ENCODE assay signal across 8 mouse cellular contexts in the genomic region with DNA sequence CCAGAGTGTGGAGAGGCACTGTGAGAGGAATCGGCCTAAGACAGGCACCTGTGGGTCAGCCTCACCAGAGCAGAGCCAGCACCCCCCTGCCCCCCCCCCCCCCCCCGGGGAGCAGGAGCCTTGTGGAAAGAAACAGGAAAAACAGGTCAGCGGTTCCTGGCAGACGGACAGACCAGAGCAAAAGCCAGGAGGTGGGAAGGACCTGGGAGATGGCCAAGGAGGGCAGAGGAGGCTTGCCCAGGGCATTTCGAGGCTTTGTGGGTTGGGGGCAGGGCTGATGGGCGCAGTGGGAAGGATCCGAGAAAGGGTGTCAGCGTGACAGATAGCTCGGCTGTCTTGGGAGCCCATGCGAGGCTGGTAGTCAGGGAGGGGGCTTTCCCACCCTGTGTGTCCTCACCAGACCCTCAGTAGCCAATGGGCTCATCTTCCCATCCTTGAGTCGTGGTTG. TPM values are rescaled to one million over a fixed set of nuclear protein-coding genes. Genes with fewer than 3 reads are reported as not detected.
DNase-seq lines count a peak whose midpoint lies in the region; ATAC-seq and TF ChIP-seq lines count a peak whose summit lies in the region.

No protein-coding gene starts in this region.

- POLR2A ChIA-PET in Patski (lab: Charles Lee) = interaction anchor here (0.6 to 1.6 kb wide), 6 partner anchors 15 to 37 kb away, joined by 3 to 5 read pairs (median 4); no protein-coding TSS in a partner anchor

- intact Hi-C loops in heart, postnatal 14 days (cut with DNase I) = loop anchor here (2.0 kb wide), 1 partner anchor 14 kb away; no protein-coding TSS in a partner anchor
- intact Hi-C loops in heart, postnatal 25 days (cut with DNase I) = loop anchor here (2.0 kb wide), 1 partner anchor 14 kb away; no protein-coding TSS in a partner anchor

- peak; percentile 29 for ATAC-seq in Patski
- ATAC-seq in granulocyte monocyte progenitor cell, adult 5-6 weeks (replicated peaks; ENCODE audit: poor library complexity, severe bottlenecking) = no peak

- peaks cover 61% of the 10 kb centered on the region for H3K4me1 ChIP-seq in small intestine, adult 2 months (ENCODE audit: control insufficient read depth, insufficient read depth, insufficient read length, low read length)

- H3K4me3 ChIP-seq in small intestine, adult 2 months (ENCODE audit: low read depth, low read length) = no peak overlapping the region

- H3K27ac ChIP-seq in small intestine, adult 2 months (ENCODE audit: insufficient read depth, low read depth, low read length) = peak overlapping the region; percentile 74

- DNase-seq in heart, postnatal 14 days = peak; percentile 53 to 66
- DNase-seq in heart, postnatal 25 days (ENCODE audit: low spot score) = no peak
- peak; percentile 93 for DNase-seq in Patski (ENCODE audit: low read depth, low spot score)
- DNase-seq in cerebellum, adult 9-11 months = peak; percentile 90
- DNase-seq in kidney, postnatal 10 days = peak; percentile 87
- DNase-seq in spleen, postnatal 14 days (ENCODE audit: low spot score in 2 of 2) = no peak

- H3K27me3 ChIP-seq in Patski = no peaks in the 10 kb centered on the region
- no peaks in the 10 kb centered on the region for H3K27me3 ChIP-seq in small intestine, adult 2 months (ENCODE audit: control insufficient read depth, insufficient read depth, low read length)

- in situ Hi-C loops in Patski (cut with MboI; ENCODE audit: low pct_unique_long_range_greater_than_20kb) = loop anchor here (5.0 kb wide), 1 partner anchor 91 kb away; no protein-coding TSS in a partner anchor

- TF ChIP-seq POLR2A in small intestine, adult 2 months (IDR thresholded peaks at IDR 0.05; ENCODE audit: low read depth, low read length) = no peak

- peaks cover 83% of the 10 kb centered on the region for H3K36me3 ChIP-seq in small intestine, adult 2 months (ENCODE audit: control insufficient read depth, insufficient read depth, low read length)

- 25% methylated on average over 11 of the region's 11 CpGs for WGBS in small intestine, adult 2 months

- no peak for TF ChIP-seq CTCF in Patski (IDR thresholded peaks at IDR 0.05)
- no peak for TF ChIP-seq CTCF in small intestine, adult 2 months (IDR thresholded peaks at IDR 0.05; ENCODE audit: extremely low read depth, insufficient read length, insufficient replicate concordance, low read depth, low read length)

- CTCF ChIA-PET in Patski (lab: Charles Lee) = interaction anchor here (0.8 to 1.9 kb wide), 2 partner anchors 15 to 90 kb away, joined by 4 read pairs; no protein-coding TSS in a partner anchor

RNA-seq across cellular contexts. Expression of gene Ppara, which starts 31.6 kb away (rescaled TPM):
- 10 to 100 TPM; 50.7 to 60.1 TPM for total RNA-seq in heart, postnatal 14 days (2021)
- total RNA-seq in heart, postnatal 25 days (2021) = 10 to 100 TPM; 44.7 to 58.8 TPM
- polyA plus RNA-seq in Patski (2021) = 4.7 TPM
- 3.7 and 7.2 TPM in 2 replicates for polyA plus RNA-seq in small intestine, adult 2 months (2012; rRNA removed)
- total RNA-seq in granulocyte monocyte progenitor cell, adult 5-6 weeks (2014; fragmentation: Nextera tagmentation) = not detected in 2 replicates
- not detected in 2 replicates for total RNA-seq in granulocyte monocyte progenitor cell, adult 5-6 weeks (2017)

Comparison
In these comparisons a context has a peak if more than half of its experiments do, and no peak if none do; other contexts are left out.
1. DNase-seq: peak in heart, postnatal 14 days (2 of 2), Patski (single experiment), cerebellum, adult 9-11 months (single experiment) and kidney, postnatal 10 days (single experiment); none in heart, postnatal 25 days (single experiment) and spleen, postnatal 14 days (0 of 2).
2. RNA of gene Ppara, which starts 31.6 kb away (total RNA-seq): 50.7 to 60.1 TPM in heart, postnatal 14 days and 44.7 to 58.8 TPM in heart, postnatal 25 days; not detected in granulocyte monocyte progenitor cell, adult 5-6 weeks; every median in the first group is over 10 times any median in the second.